Mouse (Mus musculus): Measurements from ENCODE around the gene Lce6a. TPM values are rescaled to one million over a fixed set of nuclear protein-coding genes. Genes with fewer than 3 reads are reported as not detected.

Gene Lce6a
- polyA plus RNA-seq (2012; rRNA removed): not detected in 2 replicates

- whole genome bisulfite sequencing: 83% methylated on average over 2 of the region's 2 CpGs
Observed at GRCm38 (mm10) chr3:92621560-92621959, at the start of gene Lce6a. Gene Lce6a, minus strand, starts transcription at chr3:92621660.

GRCm38 (mm10) chr3:92670215-92670614 lies 48.8 kb upstream of the Lce6a start, which contains the start of gene Lce1a2:
Gene Lce1a2, minus strand, starts transcription at chr3:92670315.
- Histone ChIP-seq H3K27ac (ENCODE audit: insufficient read depth, low read length) (no peak within 1 kb of the TSS), H3K27me3 (ENCODE audit: control insufficient read depth, insufficient read depth, low read length) (no peaks in the 10 kb centered on the region), H3K4me3 (replicated peaks; ENCODE audit: insufficient read depth, low read depth, low read length) (no peak within 1 kb of the TSS), H3K4me1 (ENCODE audit: control insufficient read depth, insufficient read depth, low read length) (no peaks in the 10 kb centered on the region)
- DNase-seq: no peak
- TF ChIP-seq CTCF (IDR thresholded peaks at IDR 0.05; ENCODE audit: borderline replicate concordance, insufficient read depth, low read depth, low read length): no peak
- no peak for TF ChIP-seq POLR2A (IDR thresholded peaks at IDR 0.05; ENCODE audit: borderline replicate concordance, insufficient read depth, low read length)

More at GRCm38 (mm10) chr3:92621560-92621959, at the start of gene Lce6a:
- no peaks in the 10 kb centered on the region for H3K27me3 ChIP-seq (ENCODE audit: control insufficient read depth, insufficient read depth, low read length)
- TF ChIP-seq POLR2A (IDR thresholded peaks at IDR 0.05; ENCODE audit: borderline replicate concordance, insufficient read depth, low read length) (no peak), CTCF (IDR thresholded peaks at IDR 0.05; ENCODE audit: borderline replicate concordance, insufficient read depth, low read depth, low read length) (no peak)
- H3K27ac ChIP-seq (ENCODE audit: insufficient read depth, low read length): no peak within 1 kb of the TSS
- DNase-seq: no peak
- no peak within 1 kb of the TSS for H3K4me3 ChIP-seq (replicated peaks; ENCODE audit: insufficient read depth, low read depth, low read length)
- H3K4me1 ChIP-seq (ENCODE audit: control insufficient read depth, insufficient read depth, low read length): no peaks in the 10 kb centered on the region

- no peak for DNase-seq
- Histone ChIP-seq H3K4me1 (ENCODE audit: control insufficient read depth, insufficient read depth, low read length) (no peaks in the 10 kb centered on the region), H3K27me3 (ENCODE audit: control insufficient read depth, insufficient read depth, low read length) (no peaks in the 10 kb centered on the region), H3K4me3 (replicated peaks; ENCODE audit: insufficient read depth, low read depth, low read length) (no peak within 1 kb of the TSS), H3K27ac (ENCODE audit: insufficient read depth, low read length) (no peak within 1 kb of the TSS)
- no peak for TF ChIP-seq CTCF (IDR thresholded peaks at IDR 0.05; ENCODE audit: borderline replicate concordance, insufficient read depth, low read depth, low read length)
- TF ChIP-seq POLR2A (IDR thresholded peaks at IDR 0.05; ENCODE audit: borderline replicate concordance, insufficient read depth, low read length): no peak
Observed at GRCm38 (mm10) chr3:92656826-92657225, 35.4 kb upstream of the Lce6a start, which contains the start of gene Lce1b. Gene Lce1b, minus strand, starts transcription at chr3:92656926.

- 92% methylated on average over 1 of the region's 1 CpGs for WGBS
- Histone ChIP-seq H3K27me3 (ENCODE audit: control insufficient read depth, insufficient read depth, low read length) (no peaks in the 10 kb centered on the region), H3K27ac (ENCODE audit: insufficient read depth, low read length) (no peak within 1 kb of the TSS), H3K4me3 (replicated peaks; ENCODE audit: insufficient read depth, low read depth, low read length) (no peak within 1 kb of the TSS), H3K4me1 (ENCODE audit: control insufficient read depth, insufficient read depth, low read length) (no peaks in the 10 kb centered on the region)
- no peak for DNase-seq
- TF ChIP-seq CTCF (IDR thresholded peaks at IDR 0.05; ENCODE audit: borderline replicate concordance, insufficient read depth, low read depth, low read length) (no peak), POLR2A (IDR thresholded peaks at IDR 0.05; ENCODE audit: borderline replicate concordance, insufficient read depth, low read length) (no peak)
Observed at GRCm38 (mm10) chr3:92648207-92648606, 26.7 kb upstream of the Lce6a start, which contains the start of gene Lce1a1. Gene Lce1a1, minus strand, starts transcription at chr3:92648307.

- WGBS: 92% methylated on average over 15 of the region's 15 CpGs
- Histone ChIP-seq H3K27me3 (ENCODE audit: control insufficient read depth, insufficient read depth, low read length) (no peaks in the 10 kb centered on the region), H3K4me1 (ENCODE audit: control insufficient read depth, insufficient read depth, low read length) (no peaks in the 10 kb centered on the region), H3K4me3 (replicated peaks; ENCODE audit: insufficient read depth, low read depth, low read length) (no peak overlapping the region), H3K27ac (ENCODE audit: insufficient read depth, low read length) (no peak overlapping the region)
- DNase-seq: no peak
- no peak for TF ChIP-seq POLR2A (IDR thresholded peaks at IDR 0.05; ENCODE audit: borderline replicate concordance, insufficient read depth, low read length)
- no peak for TF ChIP-seq CTCF (IDR thresholded peaks at IDR 0.05; ENCODE audit: borderline replicate concordance, insufficient read depth, low read depth, low read length)
Observed at GRCm38 (mm10) chr3:92639854-92640253, 18.4 kb upstream of the Lce6a start.

- TF ChIP-seq CTCF (IDR thresholded peaks at IDR 0.05; ENCODE audit: borderline replicate concordance, insufficient read depth, low read depth, low read length) (no peak), POLR2A (IDR thresholded peaks at IDR 0.05; ENCODE audit: borderline replicate concordance, insufficient read depth, low read length) (no peak)
- H3K27me3 ChIP-seq (ENCODE audit: control insufficient read depth, insufficient read depth, low read length): no peaks in the 10 kb centered on the region
- H3K4me3 ChIP-seq (replicated peaks; ENCODE audit: insufficient read depth, low read depth, low read length): no peak overlapping the region
- H3K4me1 ChIP-seq (ENCODE audit: control insufficient read depth, insufficient read depth, low read length): no peaks in the 10 kb centered on the region
- DNase-seq: no peak
- no peak overlapping the region for H3K27ac ChIP-seq (ENCODE audit: insufficient read depth, low read length)
- 77% methylated on average over 3 of the region's 3 CpGs for whole genome bisulfite sequencing
Observed at GRCm38 (mm10) chr3:92638653-92638991, 17.2 kb upstream of the Lce6a start.

GRCm38 (mm10) chr3:92637745-92638652 lies 16.5 kb upstream of the Lce6a start:
- DNase-seq: peak in 1 of 2 experiments; percentile 1
- WGBS: 54% methylated on average over 1 of the region's 1 CpGs
- Histone ChIP-seq H3K27me3 (ENCODE audit: control insufficient read depth, insufficient read depth, low read length) (no peaks in the 10 kb centered on the region), H3K4me1 (ENCODE audit: control insufficient read depth, insufficient read depth, low read length) (no peaks in the 10 kb centered on the region), H3K4me3 (replicated peaks; ENCODE audit: insufficient read depth, low read depth, low read length) (no peak overlapping the region), H3K27ac (ENCODE audit: insufficient read depth, low read length) (no peak overlapping the region)
- TF ChIP-seq POLR2A (IDR thresholded peaks at IDR 0.05; ENCODE audit: borderline replicate concordance, insufficient read depth, low read length) (no peak), CTCF (IDR thresholded peaks at IDR 0.05; ENCODE audit: borderline replicate concordance, insufficient read depth, low read depth, low read length) (no peak)

- no peaks in the 10 kb centered on the region for H3K27me3 ChIP-seq (ENCODE audit: control insufficient read depth, insufficient read depth, low read length)
- H3K4me3 ChIP-seq (replicated peaks; ENCODE audit: insufficient read depth, low read depth, low read length): no peak overlapping the region
- no peak for DNase-seq
- WGBS: 83% methylated on average over 1 of the region's 1 CpGs
- H3K4me1 ChIP-seq (ENCODE audit: control insufficient read depth, insufficient read depth, low read length): no peaks in the 10 kb centered on the region
- TF ChIP-seq CTCF (IDR thresholded peaks at IDR 0.05; ENCODE audit: borderline replicate concordance, insufficient read depth, low read depth, low read length): no peak
- no peak for TF ChIP-seq POLR2A (IDR thresholded peaks at IDR 0.05; ENCODE audit: borderline replicate concordance, insufficient read depth, low read length)
- H3K27ac ChIP-seq (ENCODE audit: insufficient read depth, low read length): no peak overlapping the region
Observed at GRCm38 (mm10) chr3:92609804-92610203, 11.7 kb downstream of the Lce6a start.
